Mouse (Mus musculus): Measurements from ENCODE around the gene Scn2b.

Scn2b gene

DNA sequence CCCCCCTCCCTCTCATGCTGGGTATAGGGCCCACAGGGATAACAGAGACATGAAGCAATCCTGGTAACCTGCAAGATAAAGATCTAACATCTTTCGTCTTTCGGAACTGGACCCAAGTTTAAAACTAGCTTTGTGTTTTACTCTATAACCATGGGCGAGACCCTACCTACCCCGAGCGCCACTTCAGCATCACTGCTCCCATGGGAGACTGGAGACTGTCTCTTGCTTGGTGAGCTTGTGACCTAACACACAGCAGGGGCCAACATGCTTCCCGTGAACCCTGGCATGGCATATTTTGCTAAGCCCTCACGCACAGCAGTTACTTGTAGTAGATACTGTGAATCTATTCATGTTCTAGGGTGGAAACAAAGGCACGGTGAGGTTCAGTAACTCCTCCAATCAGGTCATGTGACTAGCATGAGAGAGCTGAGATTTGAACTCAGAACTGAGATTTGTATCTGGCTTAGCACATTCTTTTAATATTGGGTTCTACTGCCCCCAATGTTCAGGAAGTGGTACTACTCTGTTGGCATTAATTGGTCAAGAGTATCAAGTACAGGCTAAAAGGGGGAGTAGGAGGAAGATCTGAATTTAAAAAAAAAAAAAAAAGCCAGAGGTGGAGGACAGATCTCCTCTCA is 1.9 kb downstream of the Scn2b start:
- intact Hi-C loops (cut with DNase I), result no loop called here

GRCm38 (mm10) chr9:45119954-45120530 is 2.5 kb downstream of the Scn2b start:
- intact Hi-C loops (cut with DNase I), result no loop called here

DNA sequence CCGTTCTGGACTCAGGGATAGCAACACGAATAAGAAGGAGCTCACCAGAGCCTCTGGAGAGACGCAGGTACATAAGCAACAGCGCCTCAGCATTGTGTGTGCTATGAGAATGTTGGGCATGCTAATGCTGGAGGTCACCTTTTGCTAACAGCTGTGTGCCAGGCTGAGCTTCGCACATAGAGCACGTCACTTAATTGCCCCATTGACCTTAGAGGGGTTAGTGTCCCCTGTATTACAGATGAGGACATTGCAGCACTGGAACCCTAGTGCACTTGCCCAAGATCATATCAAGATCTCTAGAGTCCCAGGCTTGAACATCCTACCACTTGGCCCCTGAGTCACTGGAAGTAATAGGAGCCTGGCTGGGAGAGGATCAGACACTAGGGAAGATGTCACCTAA is 3.0 kb downstream of the Scn2b start:
- intact Hi-C loops (cut with DNase I), result no loop called here

- intact Hi-C loops (cut with DNase I), result no loop called here
These were observed 3.4 kb downstream of the Scn2b start for GRCm38 (mm10) chr9:45121001-45121400.

- intact Hi-C loops (cut with DNase I), result no loop called here
These were observed 4.2 kb downstream of the Scn2b start for GRCm38 (mm10) chr9:45121769-45122168.

DNA sequence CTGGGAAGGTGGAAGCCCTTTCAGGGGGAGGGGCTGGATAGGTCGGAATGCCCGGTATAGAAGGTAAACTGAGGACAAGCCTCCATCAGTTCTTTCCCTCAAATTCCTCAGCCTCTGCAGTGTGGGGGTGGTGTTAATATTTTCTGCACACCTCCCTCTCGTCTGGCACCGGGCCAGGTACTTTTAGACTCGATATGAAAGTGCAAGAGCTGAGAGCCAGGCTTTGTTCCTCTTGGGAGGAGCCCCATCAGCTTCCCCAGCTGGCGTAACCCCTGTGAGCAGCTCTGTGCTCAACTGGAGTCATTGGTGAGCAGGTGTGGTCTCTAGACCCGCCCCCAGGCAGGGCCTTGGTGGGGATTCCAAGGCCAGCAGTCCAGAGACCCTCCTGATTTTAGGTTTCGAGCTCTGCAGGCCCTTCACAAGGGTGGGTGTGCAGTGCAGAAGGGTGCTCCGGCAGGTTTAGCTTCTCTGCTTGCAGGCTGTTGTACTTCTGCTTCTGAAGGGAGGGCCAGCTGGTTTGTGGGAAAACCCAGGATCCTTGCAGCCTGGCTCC is 4.7 kb downstream of the Scn2b start:
- intact Hi-C loops (cut with DNase I), result no loop called here

- intact Hi-C loops (cut with DNase I), result no loop called here
These were observed 7.6 kb downstream of the Scn2b start for GRCm38 (mm10) chr9:45125211-45125610.

GRCm38 (mm10) chr9:45126941-45127340 is 9.4 kb downstream of the Scn2b start:
- intact Hi-C loops (cut with DNase I), result no loop called here

GRCm38 (mm10) chr9:45130119-45130518 is 12.5 kb downstream of the Scn2b start:
- intact Hi-C loops (cut with DNase I), result loop anchor here (5.0 kb wide), 1 partner anchor 108 kb away; no protein-coding TSS in a partner anchor

DNA sequence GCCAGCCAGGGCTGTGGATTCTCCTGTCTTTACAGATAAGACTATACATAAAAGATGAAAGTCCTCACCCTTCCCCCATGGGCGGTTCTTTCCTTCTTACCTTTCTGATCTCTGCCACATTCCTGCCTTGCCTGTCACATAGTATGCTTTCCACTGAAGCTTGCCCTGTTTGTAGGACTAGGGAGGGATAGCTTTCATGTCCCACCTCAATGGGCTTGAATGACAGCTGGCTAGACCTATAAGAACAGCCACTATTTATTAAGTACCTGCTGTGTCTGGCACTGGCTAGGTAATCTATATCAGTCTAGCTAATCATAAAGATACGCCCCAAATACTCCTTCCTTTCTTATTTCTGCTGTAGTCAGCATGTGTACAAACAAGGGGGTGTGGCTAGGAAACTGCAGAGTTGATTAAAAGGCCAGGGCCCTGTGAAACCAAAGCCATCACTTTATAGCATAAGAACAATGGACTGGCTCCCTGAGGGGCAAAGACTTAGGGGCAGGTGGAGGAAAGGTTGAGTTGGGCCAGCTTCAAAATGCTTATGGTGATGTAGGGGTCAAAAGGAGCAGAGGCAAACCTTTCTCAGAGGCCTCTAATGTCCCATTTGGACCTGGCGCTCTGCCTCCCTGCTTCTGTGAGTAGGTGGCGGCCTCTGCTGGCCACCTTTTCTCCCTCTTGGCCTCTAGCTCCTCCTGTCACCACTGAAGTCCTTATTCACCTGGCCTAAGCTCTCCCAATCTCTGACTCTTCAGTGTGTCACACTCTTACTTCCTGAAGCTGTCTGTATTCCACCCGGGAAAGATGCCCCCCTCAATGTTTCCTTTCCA is 16.1 kb downstream of the Scn2b start:
- intact Hi-C loops (cut with DNase I), result loop anchor here (5.0 kb wide), 1 partner anchor 111 kb away; no protein-coding TSS in a partner anchor

- intact Hi-C loops (cut with DNase I), result no loop called here
These were observed 19.0 kb downstream of the Scn2b start for GRCm38 (mm10) chr9:45136442-45137169.

GRCm38 (mm10) chr9:45138191-45139032 is 20.8 kb downstream of the Scn2b start, which contains the start of gene Scn4b:
Gene Scn4b, plus strand, starts transcription at chr9:45138395.
- intact Hi-C loops (cut with DNase I), result no loop called here

DNA sequence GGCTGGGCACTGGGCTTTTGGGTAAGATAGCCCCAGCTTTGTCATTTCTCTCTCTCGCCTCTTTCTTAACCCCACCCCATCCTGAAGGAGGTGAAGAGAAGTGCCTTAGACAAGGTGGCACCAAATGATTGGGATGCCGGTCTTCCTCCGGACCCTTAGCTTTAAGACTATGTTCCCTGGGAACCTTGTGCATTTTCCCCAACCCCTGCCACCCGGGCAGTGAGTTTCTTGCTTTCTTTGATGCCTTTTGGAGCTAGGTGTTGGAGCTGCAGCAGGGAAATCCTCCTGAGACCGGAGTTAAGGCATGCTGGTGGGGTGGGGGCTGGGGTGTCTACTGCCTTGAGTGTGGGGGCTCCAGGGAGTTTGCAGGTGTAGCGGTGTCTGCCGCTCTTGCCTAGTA is 21.5 kb downstream of the Scn2b start:
- intact Hi-C loops (cut with DNase I), result no loop called here

GRCm38 (mm10) chr9:45140945-45141344 is 23.4 kb downstream of the Scn2b start:
- intact Hi-C loops (cut with DNase I), result no loop called here

GRCm38 (mm10) chr9:45142686-45143085 is 25.1 kb downstream of the Scn2b start:
- intact Hi-C loops (cut with DNase I), result no loop called here

DNA sequence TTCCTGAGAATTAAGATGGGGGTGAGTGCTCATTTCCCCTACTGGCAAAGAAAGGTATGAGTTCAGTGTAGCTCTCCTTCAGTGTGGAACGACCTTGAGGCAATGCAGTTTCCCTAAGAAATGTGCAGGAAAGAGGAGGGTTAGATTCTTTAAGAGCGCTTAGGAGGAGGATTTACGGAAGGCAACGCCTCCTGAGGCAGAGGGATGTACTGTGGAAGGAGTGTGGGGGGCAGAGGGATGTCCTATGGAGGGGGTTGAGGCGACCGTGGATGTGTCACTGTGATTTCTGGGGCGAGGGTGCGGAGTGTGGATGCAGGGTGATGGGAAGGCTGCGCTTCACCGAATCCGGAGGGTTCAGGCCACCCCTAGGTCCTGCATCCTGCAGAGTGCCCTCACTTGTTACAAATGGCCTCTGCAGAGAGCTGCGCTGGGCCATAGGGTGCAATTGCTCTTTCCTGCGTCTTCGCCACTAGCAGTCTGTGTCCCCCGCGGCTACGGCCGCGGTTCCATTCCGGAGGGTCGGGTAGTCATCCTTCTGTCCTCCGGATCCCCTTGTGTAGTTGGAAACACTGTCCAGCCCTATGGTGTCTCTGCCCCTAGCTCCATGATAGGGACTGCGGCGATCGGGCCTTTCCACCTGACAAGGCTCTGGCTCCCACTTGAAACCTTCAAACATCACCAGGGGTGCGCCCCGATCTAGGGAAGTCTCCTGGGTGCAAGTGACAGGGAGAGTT is 28.1 kb downstream of the Scn2b start:
- intact Hi-C loops (cut with DNase I), result loop anchor here (2.0 kb wide), 1 partner anchor 123 kb away; no protein-coding TSS in a partner anchor

- intact Hi-C loops (cut with DNase I), result loop anchor here (2.0 kb wide), 1 partner anchor 123 kb away; no protein-coding TSS in a partner anchor
These were observed 28.6 kb downstream of the Scn2b start for GRCm38 (mm10) chr9:45146267-45146597.

DNA sequence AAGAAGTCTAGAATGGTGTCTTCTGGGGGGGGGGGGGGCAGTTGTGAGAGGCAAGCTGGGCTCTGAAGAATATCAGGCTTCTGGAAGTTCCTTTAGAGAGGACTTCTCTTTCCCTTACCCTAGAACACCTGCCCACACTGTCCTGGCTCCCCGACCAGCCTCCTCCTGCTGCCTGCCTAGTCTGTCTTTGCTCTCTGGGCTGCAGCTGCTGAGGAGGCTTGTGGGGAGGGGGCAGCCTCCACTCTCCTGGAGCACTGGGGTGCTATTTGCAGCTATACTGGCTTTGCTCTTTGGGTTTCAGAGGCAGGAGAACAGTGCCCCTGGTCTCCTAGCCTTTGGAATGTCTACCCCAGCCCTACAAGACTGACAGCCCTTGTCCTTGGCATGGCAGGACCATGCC is 33.4 kb downstream of the Scn2b start:
- intact Hi-C loops (cut with DNase I), result no loop called here

- intact Hi-C loops (cut with DNase I), result no loop called here
These were observed 35.8 kb downstream of the Scn2b start for GRCm38 (mm10) chr9:45153361-45153760.

GRCm38 (mm10) chr9:45167903-45168302 is 50.3 kb downstream of the Scn2b start:
- intact Hi-C loops (cut with DNase I), result no loop called here

All from adrenal gland (tissue).